In genomic region chr6:53983820-53984219, GRCm38 (mm10) we compare ENCODE assay signal across 26 mouse cellular contexts. TPM values are rescaled to one million over a fixed set of nuclear protein-coding genes. Genes with fewer than 3 reads are reported as not detected.
DNase-seq lines count a peak whose midpoint lies in the region; ATAC-seq and TF ChIP-seq lines count a peak whose summit lies in the region.
"Had no signal": no experiment of that assay in that cellular context is flagged by ENCODE, and none has a peak within 500 bp of the region (broad histone marks: within the 10 kb centered on the region; RNA-seq: fewer than 3 reads in every experiment).

No protein-coding gene starts in this region.

- no peak for TF ChIP-seq POLR2A in CH12.LX (IDR thresholded peaks at IDR 0.05; ENCODE audit: low read depth, low read length)
- TF ChIP-seq POLR2A in heart, adult 2 months (IDR thresholded peaks at IDR 0.05; ENCODE audit: insufficient read depth, low read depth, low read length), result no peak

- no peak overlapping the region for H3K4me3 ChIP-seq in midbrain, embryonic 11.5 days (ENCODE audit: low read depth, low read length)
- no peak overlapping the region for H3K4me3 ChIP-seq in midbrain, embryonic 15.5 days
- H3K4me3 ChIP-seq in CH12.LX (replicated peaks in 1 of 3; ENCODE audit: low read depth in 2 of 3, low read length in 2 of 3, poor library complexity in 1 of 3) (no peak overlapping the region), ES-E14 (ENCODE audit: insufficient read depth in 1 of 2, low read depth in 1 of 2, low read length in 2 of 2, poor library complexity in 1 of 2, severe bottlenecking in 1 of 2) (no peak overlapping the region)
- H3K4me3 ChIP-seq in heart, adult 2 months, result no peak overlapping the region

- 83% methylated on average over 6 of the region's 6 CpGs for WGBS in midbrain, embryonic 11.5 days
- WGBS in midbrain, embryonic 15.5 days, result 83% methylated on average over 6 of the region's 6 CpGs
- WGBS in heart, adult 2 months, result 78% methylated on average over 6 of the region's 6 CpGs

- no peak for TF ChIP-seq EP300 in CH12.LX (IDR thresholded peaks at IDR 0.05; ENCODE audit: low read length)
- no peak for TF ChIP-seq EP300 in heart, adult 2 months (IDR thresholded peaks at IDR 0.05; ENCODE audit: insufficient read depth, low read depth, low read length)

- no peak for ATAC-seq in midbrain, embryonic 11.5 days (ENCODE audit: low FRiP score)
- no peak for ATAC-seq in midbrain, embryonic 15.5 days (replicated peaks)
- ATAC-seq: activated CD4-positive, CD25-positive, alpha-beta regulatory T cell, adult 4 months; CD4-positive, CD25-positive, alpha-beta regulatory T cell, adult 4 months; Patski had no signal

- TF ChIP-seq RAD21 in CH12.LX (IDR thresholded peaks at IDR 0.05; ENCODE audit: low read depth, low read length), result no peak

- dilution Hi-C loops in CH12.LX (cut with MboI; ENCODE audit: extremely low pct_ligation_motif_present, extremely low pct_unique_long_range_greater_than_20kb, low sequenced_read_pairs), result no loop called here

- DNase-seq in midbrain, embryonic 11.5 days (ENCODE audit: low spot score, missing footprints), result peak; percentile 26
- DNase-seq in CH12.LX (ENCODE audit: extremely low read depth) (no peak), ES-E14 (ENCODE audit: low read depth, low spot score) (no peak)
- no peak for DNase-seq in heart, adult 2 months
- DNase-seq in layer of hippocampus, postnatal 10 days (ENCODE audit: low spot score in 2 of 2), result no peak
- DNase-seq: adrenal gland, adult 2 months; adrenal gland, adult 8-10 months; adrenal gland, postnatal 10 days; adrenal gland, postnatal 14 days; adrenal gland, postnatal 25 days; adrenal gland, postnatal 36 days; B cell, adult 2 months; cerebellum, adult 11 months; cerebellum, adult 11-12 months; cerebellum, adult 18-20 months; cerebellum, adult 2 months; cerebellum, adult 8-10 months had no signal

- no peaks in the 10 kb centered on the region for H3K9me3 ChIP-seq in midbrain, embryonic 11.5 days (ENCODE audit: control insufficient read depth, low read length)
- no peaks in the 10 kb centered on the region for H3K9me3 ChIP-seq in midbrain, embryonic 15.5 days
- no peaks in the 10 kb centered on the region for H3K9me3 ChIP-seq in CH12.LX (replicated peaks; ENCODE audit: low read length)
- H3K9me3 ChIP-seq in ES-E14 (ENCODE audit: control insufficient read depth, insufficient read depth, low read depth, low read length), result no peaks in the 10 kb centered on the region

- no peak overlapping the region for H3K4me2 ChIP-seq in midbrain, embryonic 11.5 days
- no peak overlapping the region for H3K4me2 ChIP-seq in midbrain, embryonic 15.5 days
- H3K4me2 ChIP-seq in CH12.LX (ENCODE audit: insufficient read depth, low read depth, poor library complexity, severe bottlenecking), result no peak overlapping the region

- intact Hi-C loops in heart, adult 2 months (cut with DNase I), result no loop called here

- H3K27ac ChIP-seq in midbrain, embryonic 11.5 days (ENCODE audit: low read depth, low read length), result no peak overlapping the region
- H3K27ac ChIP-seq in midbrain, embryonic 15.5 days, result no peak overlapping the region
- no peak overlapping the region for H3K27ac ChIP-seq in CH12.LX (ENCODE audit: insufficient read depth, low read depth)
- no peak overlapping the region for H3K27ac ChIP-seq in ES-E14 (ENCODE audit: insufficient read depth, low read depth, low read length, poor library complexity, severe bottlenecking)
- no peak overlapping the region for H3K27ac ChIP-seq in heart, adult 2 months

- H3K4me1 ChIP-seq in midbrain, embryonic 11.5 days (ENCODE audit: control insufficient read depth, insufficient read depth, low read length), result no peaks in the 10 kb centered on the region
- H3K4me1 ChIP-seq in midbrain, embryonic 15.5 days, result no peaks in the 10 kb centered on the region
- H3K4me1 ChIP-seq in CH12.LX (ENCODE audit: control insufficient read depth in 1 of 2, insufficient read depth in 2 of 2) (peaks cover 6 to 25% of the 10 kb centered on the region in 2 experiments), ES-E14 (ENCODE audit: control insufficient read depth in 2 of 2, insufficient read depth in 2 of 2, low read length in 2 of 2, poor library complexity in 1 of 2) (0 out of 4 replicates have a peak, but pooled peaks cover 0 to 4% of the 10 kb centered on the region in 2 experiments)
- peaks cover 2% of the 10 kb centered on the region; the same call in 1 of the 2 replicates for H3K4me1 ChIP-seq in heart, adult 2 months (ENCODE audit: control insufficient read depth, insufficient read depth, low read length)

- H3K36me3 ChIP-seq in midbrain, embryonic 11.5 days (ENCODE audit: control insufficient read depth, insufficient read depth, low read length), result no peaks in the 10 kb centered on the region
- H3K36me3 ChIP-seq in midbrain, embryonic 15.5 days (replicated peaks), result no peaks in the 10 kb centered on the region
- no peaks in the 10 kb centered on the region for H3K36me3 ChIP-seq in CH12.LX (replicated peaks in 1 of 2; ENCODE audit: control insufficient read depth in 1 of 2, insufficient read depth in 1 of 2, low read length in 1 of 2)
- H3K36me3 ChIP-seq in ES-E14 (ENCODE audit: control insufficient read depth, insufficient read depth, low read length, poor library complexity, severe bottlenecking), result no peaks in the 10 kb centered on the region
- H3K36me3 ChIP-seq in heart, adult 2 months (ENCODE audit: control insufficient read depth, insufficient read depth, low read length), result no peaks in the 10 kb centered on the region
- H3K36me3 ChIP-seq: G1E had no signal

- H3K9ac ChIP-seq in midbrain, embryonic 11.5 days (ENCODE audit: low read length), result no peak overlapping the region
- no peak overlapping the region for H3K9ac ChIP-seq in midbrain, embryonic 15.5 days
- H3K9ac ChIP-seq in CH12.LX (ENCODE audit: insufficient read depth, low read depth) (no peak overlapping the region), ES-E14 (ENCODE audit: insufficient read depth, low read depth, low read length, poor library complexity, severe bottlenecking) (no peak overlapping the region)
- no peak overlapping the region for H3K9ac ChIP-seq in heart, adult 2 months (ENCODE audit: low read depth, low read length)

- no peaks in the 10 kb centered on the region for H3K79me2 ChIP-seq in CH12.LX (replicated peaks; ENCODE audit: control insufficient read depth, extremely low read depth, insufficient read depth, poor library complexity, severe bottlenecking)
- H3K79me2 ChIP-seq in heart, adult 2 months (replicated peaks; ENCODE audit: control insufficient read depth, insufficient read depth, low read length), result no peaks in the 10 kb centered on the region

- no peaks in the 10 kb centered on the region for H3K27me3 ChIP-seq in midbrain, embryonic 11.5 days (ENCODE audit: control insufficient read depth, insufficient read depth, low read length)
- no peaks in the 10 kb centered on the region for H3K27me3 ChIP-seq in midbrain, embryonic 15.5 days (replicated peaks)
- no peaks in the 10 kb centered on the region for H3K27me3 ChIP-seq in CH12.LX (replicated peaks)
- no peaks in the 10 kb centered on the region for H3K27me3 ChIP-seq in heart, adult 2 months (ENCODE audit: control insufficient read depth, insufficient read depth, low read length)
- H3K27me3 ChIP-seq: Patski had no signal

- in situ Hi-C loops in CH12.LX (cut with MboI; ENCODE audit: low pct_ligation_motif_present, low pct_unique_long_range_greater_than_20kb, low sequenced_read_pairs), result no loop called here
- in situ Hi-C loops in ES-E14 (cut with MboI; ENCODE audit: low sequenced_read_pairs in 2 of 2, unreplicated experiment in 2 of 2), result no loop called here

- no peak for TF ChIP-seq CTCF in CH12.LX (conservative IDR thresholded peaks at IDR 0.05 in 1 of 2, IDR thresholded peaks at IDR 0.05 in 1 of 2; ENCODE audit: low read depth in 2 of 2, low read length in 2 of 2)
- TF ChIP-seq CTCF in heart, adult 2 months (IDR thresholded peaks at IDR 0.05), result no peak

TF ChIP-seq in CH12.LX, 34 proteins besides CTCF, POLR2A, EP300 and RAD21:
- TF ChIP-seq MAFK (IDR thresholded peaks at IDR 0.05; ENCODE audit: insufficient replicate concordance, low read length) (peak; percentile 63; the same call in 1 of the 2 replicates), ETS1 (conservative IDR thresholded peaks at IDR 0.05; ENCODE audit: low read depth, low read length) (no peak)
TF ChIP-seq in CH12.LX: peak in this region for 1.

TF ChIP-seq in ES-E14, 5 proteins besides CTCF, POLR2A, EP300 and RAD21:
- TF ChIP-seq HCFC1 (IDR thresholded peaks at IDR 0.05; ENCODE audit: borderline replicate concordance, insufficient read depth, low read length) (no peak), MAFK (IDR thresholded peaks at IDR 0.05; ENCODE audit: insufficient read depth, low read depth, low read length) (peak; percentile 85)

RNA-seq across cellular contexts. Expression of gene Cpvl, which starts 5.3 kb away (rescaled TPM):
- 0.11 TPM in 1 of 2 replicates, not detected in the other for polyA plus RNA-seq in midbrain, embryonic 11.5 days (2014; fragmentation: Nextera tagmentation; extraction: Ambion mirVana)
- polyA plus RNA-seq in midbrain, embryonic 15.5 days (2015; fragmentation: Nextera tagmentation; extraction: Ambion mirVana), result not detected in 2 replicates
- total RNA-seq in CH12.LX (2012; rRNA removed), result not detected in 2 replicates
- total RNA-seq in CH12.LX (2014; rRNA removed), result not detected in 2 replicates
- 0.22 TPM in 1 of 2 replicates, not detected in the other for polyA plus RNA-seq in CH12.LX (2012; ENCODE audit: insufficient read length, low read depth)
- total RNA-seq in ES-E14 (2012; rRNA removed), result 0.16 and 0.40 TPM in 2 replicates
- not detected for total RNA-seq in heart, adult 2 months (2021)
- not detected in 2 replicates for polyA plus RNA-seq in heart, adult 2 months (2012; rRNA removed)
- total RNA-seq in layer of hippocampus, postnatal 10 days (2021), result not detected
- total RNA-seq: adrenal gland, adult 18-20 months; adrenal gland, adult 2 months; adrenal gland, adult 8-10 months; adrenal gland, postnatal 10 days; adrenal gland, postnatal 14 days; adrenal gland, postnatal 25 days; adrenal gland, postnatal 36 days; G1E; MEL had no signal
- polyA plus RNA-seq: activated CD4-positive, CD25-positive, alpha-beta regulatory T cell, adult 4 months; adrenal gland, adult 2 months; brain, embryonic 14.5 days; C2C12; CD4-positive, CD25-positive, alpha-beta regulatory T cell, adult 4 months; G1E had no signal

RNA-seq across cellular contexts. Expression of gene Chn2, which starts 55.5 kb away (rescaled TPM):
- 23.2 and 26.0 TPM in 2 replicates for polyA plus RNA-seq in midbrain, embryonic 11.5 days (2014; fragmentation: Nextera tagmentation; extraction: Ambion mirVana)
- 34.0 and 37.5 TPM in 2 replicates for polyA plus RNA-seq in midbrain, embryonic 15.5 days (2015; fragmentation: Nextera tagmentation; extraction: Ambion mirVana)
- total RNA-seq in CH12.LX (2012; rRNA removed) (not detected in 2 replicates), CH12.LX (2014; rRNA removed) (not detected in 2 replicates), ES-E14 (2012; rRNA removed) (5.8 and 7.1 TPM in 2 replicates)
- not detected in 2 replicates for polyA plus RNA-seq in CH12.LX (2012; ENCODE audit: insufficient read length, low read depth)
- total RNA-seq in heart, adult 2 months (2021), result 1 to 10 TPM; 2.0 to 2.3 TPM
- 2.3 and 3.4 TPM in 2 replicates for polyA plus RNA-seq in heart, adult 2 months (2012; rRNA removed)
- total RNA-seq in layer of hippocampus, postnatal 10 days (2021), result 10 to 100 TPM; 26.5 to 31.0 TPM
- total RNA-seq: MEL had no signal
- polyA plus RNA-seq: G1E had no signal
